Mouse (Mus musculus) liver, embryonic 15.5 days (tissue): ENCODE measurements at regions not wholly inside any gene's neighbourhood (a gene's known extent, or its start where the extent isn't known, plus 50 kb on each side); places are given as distances from the start of the nearest gene placed in this dataset.

Source experiments
- ATAC-seq: fragments of 200-750 bp; cut with Nextera tagmentation; 2 replicates; pipeline ENCODE4 v1.8.0; 2017; ENCODE audit warnings: moderate number of reproducible peaks, mild to moderate bottlenecking, moderate library complexity; ENCODE audit not compliant: insufficient read depth
- H3K27ac ChIP-seq: fragments of 300-500 bp; sonication (generic); replicated peaks from 2 replicates; pipeline ENCODE4 v1.5.1; 2015; ENCODE audit warnings: mild to moderate bottlenecking, inconsistent platforms
- H3K27me3 ChIP-seq: fragments of 300-500 bp; sonication (generic); 2 replicates; pipeline ENCODE4 v1.6.1; 2015; ENCODE audit warnings: mild to moderate bottlenecking, inconsistent platforms
- H3K36me3 ChIP-seq: fragments of 300-500 bp; sonication (generic); replicated peaks from 2 replicates; pipeline ENCODE4 v1.6.1; 2015; ENCODE audit warnings: moderate library complexity, mild to moderate bottlenecking, inconsistent platforms
- H3K4me1 ChIP-seq: fragments of 300-500 bp; sonication (generic); replicated peaks from 2 replicates; pipeline ENCODE4 v1.6.1; 2015; ENCODE audit warnings: inconsistent platforms
- H3K4me2 ChIP-seq: fragments of 300-500 bp; sonication (generic); 2 replicates; pipeline ENCODE4 v1.6.1; 2015; ENCODE audit warnings: moderate library complexity, mild to moderate bottlenecking, inconsistent platforms
- H3K4me3 ChIP-seq: fragments of 300-500 bp; sonication (generic); replicated peaks from 2 replicates; pipeline ENCODE4 v1.5.1; 2015; ENCODE audit warnings: mild to moderate bottlenecking, inconsistent platforms
- H3K9ac ChIP-seq: fragments of 300-500 bp; sonication (generic); 2 replicates; pipeline ENCODE4 v1.6.1; 2015; ENCODE audit warnings: moderate library complexity, mild to moderate bottlenecking, inconsistent platforms
- H3K9me3 ChIP-seq: fragments of 300-500 bp; sonication (generic); replicated peaks from 2 replicates; pipeline ENCODE4 v1.6.1; 2016; ENCODE audit warnings: inconsistent platforms
- WGBS: fragments of 180-500 bp; shearing (Covaris S2); methylation state at CpG from one replicate; pipeline ENCODE4 v1.1.7; 2015; ENCODE audit warnings: mixed read lengths; ENCODE audit not compliant: insufficient replicate concordance; 5-methylcytosine and 5-hydroxymethylcytosine counted together

- ATAC-seq: no peak
- H3K27me3 ChIP-seq: no peaks in the 10 kb centered on the region
- no peak overlapping the region for H3K4me3 ChIP-seq
- H3K9me3 ChIP-seq: no peaks in the 10 kb centered on the region
- no peak overlapping the region for H3K4me2 ChIP-seq
- no peak overlapping the region for H3K9ac ChIP-seq
- H3K27ac ChIP-seq: no peak overlapping the region
- 39% methylated on average over 29 of the region's 29 CpGs for WGBS
- no peaks in the 10 kb centered on the region for H3K4me1 ChIP-seq
- H3K36me3 ChIP-seq: no peaks in the 10 kb centered on the region
These were observed 66.6 kb downstream of the 1700129C05Rik start for GRCm38 (mm10) chr14:59075845-59076745.

GRCm38 (mm10) chr14:59072323-59073039, 70.2 kb downstream of the 1700129C05Rik start:
- Histone ChIP-seq H3K9me3 (no peaks in the 10 kb centered on the region), H3K27ac (no peak overlapping the region), H3K36me3 (no peaks in the 10 kb centered on the region), H3K9ac (no peak overlapping the region), H3K4me2 (no peak overlapping the region), H3K4me3 (no peak overlapping the region), H3K27me3 (no peaks in the 10 kb centered on the region), H3K4me1 (no peaks in the 10 kb centered on the region)
- 61% methylated on average over 7 of the region's 7 CpGs for WGBS
- no peak for ATAC-seq

- H3K4me2 ChIP-seq: no peak overlapping the region
- H3K4me1 ChIP-seq: no peaks in the 10 kb centered on the region
- ATAC-seq: no peak
- no peak overlapping the region for H3K4me3 ChIP-seq
- 64% methylated on average over 2 of the region's 2 CpGs for WGBS
- no peak overlapping the region for H3K9ac ChIP-seq
- H3K36me3 ChIP-seq: no peaks in the 10 kb centered on the region
- H3K27ac ChIP-seq: no peak overlapping the region
- no peaks in the 10 kb centered on the region for H3K9me3 ChIP-seq
- no peaks in the 10 kb centered on the region for H3K27me3 ChIP-seq
These were observed 72.6 kb downstream of the 1700129C05Rik start for GRCm38 (mm10) chr14:59070056-59070455.

- no peak for ATAC-seq
- Histone ChIP-seq H3K4me2 (no peak overlapping the region), H3K27ac (no peak overlapping the region), H3K36me3 (no peaks in the 10 kb centered on the region), H3K9me3 (no peaks in the 10 kb centered on the region), H3K9ac (no peak overlapping the region), H3K4me3 (no peak overlapping the region), H3K27me3 (no peaks in the 10 kb centered on the region), H3K4me1 (no peaks in the 10 kb centered on the region)
- WGBS: 55% methylated on average over 8 of the region's 8 CpGs
These were observed 76.1 kb downstream of the 1700129C05Rik start for GRCm38 (mm10) chr14:59066456-59067220.

GRCm38 (mm10) chr14:59063221-59063620, 79.5 kb downstream of the 1700129C05Rik start:
- Histone ChIP-seq H3K27ac (no peak overlapping the region), H3K27me3 (no peaks in the 10 kb centered on the region), H3K36me3 (no peaks in the 10 kb centered on the region), H3K4me3 (no peak overlapping the region), H3K4me1 (no peaks in the 10 kb centered on the region), H3K9me3 (no peaks in the 10 kb centered on the region), H3K9ac (no peak overlapping the region), H3K4me2 (no peak overlapping the region)
- 62% methylated on average over 3 of the region's 3 CpGs for WGBS
- no peak for ATAC-seq

GRCm38 (mm10) chr14:59056832-59057231, 85.9 kb downstream of the 1700129C05Rik start:
- Histone ChIP-seq H3K4me2 (no peak overlapping the region), H3K27me3 (no peaks in the 10 kb centered on the region), H3K4me3 (no peak overlapping the region), H3K4me1 (no peaks in the 10 kb centered on the region), H3K36me3 (no peaks in the 10 kb centered on the region), H3K9me3 (no peaks in the 10 kb centered on the region), H3K27ac (no peak overlapping the region), H3K9ac (no peak overlapping the region)
- WGBS: 64% methylated on average over 3 of the region's 3 CpGs
- ATAC-seq: no peak

- Histone ChIP-seq H3K36me3 (no peaks in the 10 kb centered on the region), H3K4me2 (no peak overlapping the region), H3K27ac (no peak overlapping the region), H3K4me3 (no peak overlapping the region), H3K27me3 (no peaks in the 10 kb centered on the region), H3K9me3 (no peaks in the 10 kb centered on the region), H3K4me1 (no peaks in the 10 kb centered on the region), H3K9ac (no peak overlapping the region)
- no peak for ATAC-seq
- WGBS: 78% methylated on average over 3 of the region's 3 CpGs
These were observed 87.4 kb downstream of the 1700129C05Rik start for GRCm38 (mm10) chr14:59055283-59055682.

GRCm38 (mm10) chr14:59052421-59052820, 90.3 kb downstream of the 1700129C05Rik start:
- Histone ChIP-seq H3K4me2 (no peak overlapping the region), H3K36me3 (no peaks in the 10 kb centered on the region), H3K27me3 (no peaks in the 10 kb centered on the region), H3K27ac (no peak overlapping the region), H3K4me1 (no peaks in the 10 kb centered on the region), H3K9ac (no peak overlapping the region), H3K4me3 (no peak overlapping the region), H3K9me3 (no peaks in the 10 kb centered on the region)
- WGBS: 61% methylated on average over 3 of the region's 3 CpGs
- ATAC-seq: no peak

- 51% methylated on average over 6 of the region's 6 CpGs for WGBS
These were observed 91.2 kb downstream of the 1700129C05Rik start for GRCm38 (mm10) chr14:59051478-59051879.

GRCm38 (mm10) chr14:59045687-59046086, 97.0 kb downstream of the 1700129C05Rik start:
- Histone ChIP-seq H3K27me3 (no peaks in the 10 kb centered on the region), H3K4me2 (no peak overlapping the region), H3K9me3 (no peaks in the 10 kb centered on the region), H3K4me1 (no peaks in the 10 kb centered on the region), H3K9ac (no peak overlapping the region), H3K36me3 (no peaks in the 10 kb centered on the region), H3K4me3 (no peak overlapping the region), H3K27ac (no peak overlapping the region)
- WGBS: 61% methylated on average over 7 of the region's 7 CpGs
- ATAC-seq: no peak

More at GRCm38 (mm10) chr14:59051478-59051879, 91.2 kb downstream of the 1700129C05Rik start:
- Histone ChIP-seq H3K4me1 (no peaks in the 10 kb centered on the region), H3K36me3 (no peaks in the 10 kb centered on the region), H3K27ac (no peak overlapping the region), H3K27me3 (no peaks in the 10 kb centered on the region), H3K4me2 (no peak overlapping the region), H3K4me3 (no peak overlapping the region), H3K9me3 (no peaks in the 10 kb centered on the region), H3K9ac (no peak overlapping the region)
- ATAC-seq: no peak

GRCm38 (mm10) chr14:59045235-59045634, 97.5 kb downstream of the 1700129C05Rik start:
- no peaks in the 10 kb centered on the region for H3K4me1 ChIP-seq
- no peaks in the 10 kb centered on the region for H3K27me3 ChIP-seq
- no peak overlapping the region for H3K9ac ChIP-seq
- no peak overlapping the region for H3K4me2 ChIP-seq
- ATAC-seq: no peak
- H3K36me3 ChIP-seq: no peaks in the 10 kb centered on the region
- WGBS: 67% methylated on average over 7 of the region's 7 CpGs
- H3K9me3 ChIP-seq: no peaks in the 10 kb centered on the region
- no peak overlapping the region for H3K4me3 ChIP-seq
- no peak overlapping the region for H3K27ac ChIP-seq
